Mouse (Mus musculus): Measurements from ENCODE around the gene Qpctl.

The Qpctl gene

DNA sequence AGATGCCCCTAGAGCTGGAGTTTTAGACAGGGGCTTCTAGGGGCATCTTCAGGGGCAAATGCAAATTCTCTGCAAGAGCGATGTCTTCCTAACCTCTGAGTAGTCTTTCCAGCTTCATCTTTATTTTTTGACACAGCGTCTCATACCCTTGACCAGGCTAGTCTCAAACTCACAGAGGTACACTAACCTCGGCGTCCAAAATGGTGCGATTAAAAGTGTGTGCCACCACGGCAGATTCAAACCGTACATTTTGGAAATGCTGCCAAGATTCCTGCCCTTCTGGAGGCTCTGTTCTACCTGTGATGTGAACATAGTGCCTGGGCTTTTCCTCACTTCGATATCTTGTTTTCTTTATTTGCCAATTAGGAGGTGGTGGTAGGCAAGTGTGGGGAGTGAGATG, 30.0 kb downstream of the Qpctl start:
- ChIA-PET POLR2A (interaction anchor here in 3 of 4 experiments (0.9 to 4.3 kb wide), 33 partner anchors 11 to 241 kb away, joined by 3 to 64 read pairs (median 4); partner anchors contain the start of genes Six5 (in 3 of the 3), Cd3eap (in 1 of the 3), Dmpk (in 1 of the 3) and Eml2 (in 1 of the 3)), CTCF (interaction anchor here in 3 of 4 experiments (0.9 to 4.2 kb wide), 14 partner anchors 9 to 116 kb away, joined by 3 to 31 read pairs (median 5); partner anchors contain the start of genes Dmwd (in 1 of the 3), Eml2 (in 1 of the 3), Irf2bp1 (in 1 of the 3) and Qpctl (in 1 of the 3))

DNA sequence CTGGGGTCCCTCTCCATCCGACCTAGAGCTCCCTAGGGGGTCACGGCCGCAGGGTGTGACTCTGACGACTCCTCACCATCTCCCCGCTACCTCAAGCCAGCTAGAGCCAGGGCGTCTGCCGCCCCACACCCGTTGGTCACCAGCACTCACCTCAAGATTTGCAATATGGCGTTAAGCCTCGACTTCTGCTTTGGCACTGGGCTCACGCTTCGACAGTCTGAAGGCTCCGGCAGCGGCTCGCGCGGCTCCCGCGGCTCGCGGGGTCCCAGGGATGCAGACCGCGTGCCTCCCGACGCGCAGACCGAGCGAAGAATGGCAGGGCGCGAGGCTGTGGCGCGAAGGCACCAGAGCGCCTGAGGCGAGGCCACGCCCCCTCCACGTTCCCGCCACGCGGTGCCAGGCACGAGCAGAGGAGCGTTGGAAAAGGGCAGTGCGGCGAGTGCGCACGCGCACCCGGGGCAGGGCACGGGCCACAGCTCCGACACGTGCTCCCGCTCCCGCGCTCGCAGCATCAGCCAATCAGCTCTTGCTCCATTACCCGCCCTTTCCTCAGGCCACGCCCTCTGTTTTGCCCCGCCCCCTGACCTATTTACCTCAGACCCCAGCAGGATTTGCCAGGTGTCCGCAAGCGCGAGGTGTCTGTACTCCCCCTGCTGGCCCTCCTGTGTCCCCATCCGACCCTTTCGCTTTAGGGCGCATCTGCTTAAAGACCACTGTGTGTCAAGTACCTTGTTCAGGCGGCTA, 30.9 kb downstream of the Qpctl start, which contains the start of gene Gm4969:
Gm4969 (minus strand) TSS at position 341 of the 744 bp plus-strand sequence.
- ChIA-PET CTCF (interaction anchor here (0.6 to 4.2 kb wide), 19 partner anchors 10 to 226 kb away, joined by 3 to 31 read pairs (median 4); partner anchors contain the start of genes Dmwd (in 1 of the 4), Eml2 (in 1 of the 4), Qpctl (in 1 of the 4) and Rsph6a (in 1 of the 4)), POLR2A (interaction anchor here in 3 of 4 experiments (0.5 to 4.3 kb wide), 13 partner anchors 9 to 443 kb away, joined by 3 to 64 read pairs (median 3); partner anchors contain the start of genes Six5 (in 2 of the 3) and Gipr (in 1 of the 3))

DNA sequence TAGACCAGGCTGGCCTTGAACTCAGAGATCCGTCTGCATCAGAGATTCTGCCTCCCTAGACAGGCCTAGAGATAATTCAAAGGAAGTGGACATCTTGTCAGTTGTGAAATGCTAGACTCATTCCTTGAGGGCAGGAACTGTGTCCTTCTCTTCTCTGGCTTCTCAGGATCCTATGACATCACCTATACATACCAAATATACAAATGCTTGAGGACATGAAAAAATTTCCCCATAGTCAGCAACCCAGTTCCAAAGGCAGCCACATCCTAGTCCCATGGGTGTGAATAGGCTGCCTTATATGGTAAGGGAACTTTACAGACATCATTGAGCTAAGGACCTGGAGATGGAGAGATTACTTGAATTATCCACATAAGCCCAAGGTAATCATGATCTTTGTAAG, 39.5 kb downstream of the Qpctl start:
- POLR2A ChIA-PET: interaction anchor here in 1 of 4 experiments (1.2 to 2.8 kb wide), 2 partner anchors 8 to 16 kb away, joined by 3 to 8 read pairs; partner anchors contain the start of genes Gm4969 and Six5
- CTCF ChIA-PET: interaction anchor here in 1 of 4 experiments (1.7 kb wide), 1 partner anchor 17 kb away, joined by 5 read pairs; no protein-coding TSS in a partner anchor

DNA sequence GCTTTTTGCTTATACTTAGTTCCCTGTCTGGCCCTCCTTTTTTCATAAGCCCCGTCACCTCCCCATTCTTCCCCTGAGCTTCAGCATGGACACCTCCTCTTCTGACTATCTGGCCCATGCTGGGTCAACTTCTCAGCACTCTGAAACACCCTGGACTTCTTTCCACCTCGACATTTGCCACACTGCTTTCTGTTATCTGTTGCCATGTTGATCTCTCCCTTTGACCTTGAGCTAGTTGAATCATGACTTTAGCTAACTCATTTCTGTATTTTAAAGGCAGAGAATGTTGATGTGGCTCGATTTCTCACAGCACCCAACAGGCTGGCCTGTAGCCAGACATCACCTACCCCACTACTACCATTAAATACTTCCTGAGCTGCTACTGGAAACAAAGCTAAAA, 41.7 kb downstream of the Qpctl start:
- ChIA-PET CTCF (interaction anchor here in 1 of 4 experiments (0.8 to 1.4 kb wide), 2 partner anchors 14 to 37 kb away, joined by 5 read pairs; partner anchors contain the start of gene Six5), POLR2A (interaction anchor here in 2 of 4 experiments (2.4 to 2.8 kb wide), 2 partner anchors 14 kb away, joined by 6 to 8 read pairs; partner anchors contain the start of gene Six5 (in 1 of the 2))

DNA sequence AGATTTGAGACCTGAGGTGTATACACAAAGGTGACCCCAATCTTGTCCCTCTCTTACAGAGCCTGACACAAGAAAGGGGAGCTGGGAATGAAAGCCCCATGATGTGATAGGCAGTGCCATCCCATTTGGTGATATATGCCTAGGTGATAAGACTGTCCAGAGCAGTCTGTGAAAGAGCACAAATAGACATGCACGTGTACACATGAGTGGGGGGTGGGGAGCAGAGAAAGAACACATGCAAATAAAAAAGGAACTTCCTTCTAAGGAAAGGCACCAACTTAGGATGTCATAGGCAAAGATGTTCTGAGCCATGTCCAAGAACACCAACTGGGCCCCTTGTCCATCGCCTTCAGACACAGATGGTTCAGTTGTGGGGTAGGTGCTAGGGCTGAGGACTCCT, 44.6 kb downstream of the Qpctl start:
- ChIA-PET CTCF (interaction anchor here in 2 of 4 experiments (0.7 to 2.9 kb wide), 2 partner anchors 11 to 13 kb away, joined by 3 to 8 read pairs; partner anchors contain the start of gene Gm4969 (in 1 of the 2)), POLR2A (interaction anchor here in 1 of 4 experiments (1.1 kb wide), 1 partner anchor 10 kb away, joined by 3 read pairs; no protein-coding TSS in a partner anchor)

DNA sequence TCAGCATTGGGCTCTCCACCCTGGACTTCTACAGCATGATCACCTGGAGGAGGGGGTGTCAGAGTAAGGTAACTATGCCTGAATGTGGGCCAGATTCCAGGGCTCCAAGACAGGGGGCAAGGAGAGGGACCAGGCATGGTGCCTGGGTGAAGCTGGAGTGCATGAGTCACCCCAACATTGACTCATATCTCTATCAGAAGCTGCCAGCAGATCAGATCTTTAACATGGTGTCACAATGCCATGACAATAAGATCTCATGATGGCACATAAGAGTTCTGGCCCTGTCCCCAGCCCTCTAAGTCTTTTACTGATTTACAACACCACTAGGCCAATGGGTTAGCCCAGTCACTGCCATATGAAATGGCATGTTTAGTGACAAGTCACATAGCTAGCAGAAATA, 45.4 kb downstream of the Qpctl start:
- POLR2A ChIA-PET: interaction anchor here in 1 of 4 experiments (1.1 kb wide), 1 partner anchor 11 kb away, joined by 3 read pairs; no protein-coding TSS in a partner anchor

DNA sequence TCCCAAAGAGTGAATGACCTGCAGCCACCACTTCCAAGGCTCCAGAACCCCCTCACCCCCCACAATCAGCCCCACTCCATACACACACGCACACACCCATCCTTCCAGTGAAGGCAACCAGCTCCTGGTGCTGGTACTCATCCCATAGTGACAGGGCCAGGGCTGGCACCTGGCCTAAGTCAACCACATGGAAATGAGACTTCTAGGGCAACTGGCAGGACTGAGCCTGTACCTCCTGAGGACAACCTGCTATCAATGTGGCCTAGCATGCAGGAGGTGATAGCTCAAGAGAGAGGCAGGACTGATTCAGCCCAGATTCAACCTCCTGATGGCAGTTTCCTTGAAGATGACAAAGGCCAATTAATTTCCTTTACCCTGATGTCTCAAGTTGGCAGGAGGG, 48.8 kb downstream of the Qpctl start:
- ChIA-PET POLR2A (interaction anchor here in 1 of 4 experiments (0.5 to 18.1 kb wide), 3 partner anchors 11 to 36 kb away, joined by 3 to 172 read pairs (median 3); partner anchors contain the start of gene Dmwd), CTCF (no interaction called here)

More for the DNA sequence above, 45.4 kb downstream of the Qpctl start:
- CTCF ChIA-PET: interaction anchor here in 1 of 4 experiments (2.9 kb wide), 1 partner anchor 11 kb away, joined by 8 read pairs; no protein-coding TSS in a partner anchor

DNA sequence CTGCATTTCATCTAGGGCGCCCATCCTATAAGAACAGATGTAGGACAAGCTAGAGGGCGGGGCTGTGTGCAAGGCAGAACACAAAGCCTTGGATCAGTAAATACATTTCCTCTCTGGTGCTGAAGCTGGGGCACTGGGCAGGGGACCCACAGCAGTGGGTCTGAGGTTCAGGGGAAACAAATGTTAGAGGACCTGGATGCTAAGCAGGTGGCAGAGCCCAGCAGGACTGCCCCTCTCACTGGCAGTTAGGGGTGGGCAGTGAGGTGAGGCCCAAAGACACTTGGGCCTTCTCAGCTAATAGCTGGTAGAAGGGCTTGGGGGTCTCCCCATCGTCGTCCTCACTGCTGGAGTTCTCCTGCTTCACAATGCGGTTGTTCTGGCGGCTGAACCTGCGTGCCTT, 50.3 kb downstream of the Qpctl start:
- ChIA-PET POLR2A (interaction anchor here in 3 of 4 experiments (0.5 to 18.1 kb wide), 5 partner anchors 13 to 542 kb away, joined by 3 to 172 read pairs (median 3); partner anchors contain the start of genes Dmwd (in 1 of the 3) and Fbxo46 (in 1 of the 3)), CTCF (interaction anchor here in 2 of 4 experiments (0.9 to 2.1 kb wide), 3 partner anchors 10 to 26 kb away, joined by 4 to 5 read pairs (median 5); no protein-coding TSS in a partner anchor)

DNA sequence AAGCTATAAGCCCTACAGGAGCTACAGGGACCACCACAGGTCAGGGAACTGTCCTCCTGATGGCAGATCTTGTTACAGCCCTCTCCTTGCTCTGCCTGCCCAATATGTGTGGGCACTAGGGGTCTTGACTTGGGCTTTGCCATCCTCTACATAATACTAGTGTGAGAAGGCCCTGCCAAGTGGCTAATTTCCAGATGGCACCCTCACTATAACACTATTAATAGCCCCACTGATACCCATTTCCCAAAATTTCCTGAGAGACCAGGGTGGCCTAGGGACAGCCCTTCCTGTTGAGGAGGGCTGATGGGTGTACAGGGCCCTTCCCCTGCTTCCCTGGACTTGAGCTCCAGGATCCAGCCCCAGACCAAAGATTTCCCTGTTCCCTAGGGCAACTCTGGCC, 51.2 kb downstream of the Qpctl start:
- ChIA-PET CTCF (interaction anchor here in 2 of 4 experiments (0.6 to 15.2 kb wide), 3 partner anchors 17 to 617 kb away, joined by 3 to 356 read pairs (median 5); partner anchors contain the start of gene Dmwd (in 1 of the 2)), POLR2A (interaction anchor here in 2 of 4 experiments (1.2 to 18.1 kb wide), 3 partner anchors 18 to 21 kb away, joined by 3 to 172 read pairs (median 26); partner anchors contain the start of genes Dmwd (in 1 of the 2), Fbxo46 (in 1 of the 2) and Gm4969 (in 1 of the 2))

DNA sequence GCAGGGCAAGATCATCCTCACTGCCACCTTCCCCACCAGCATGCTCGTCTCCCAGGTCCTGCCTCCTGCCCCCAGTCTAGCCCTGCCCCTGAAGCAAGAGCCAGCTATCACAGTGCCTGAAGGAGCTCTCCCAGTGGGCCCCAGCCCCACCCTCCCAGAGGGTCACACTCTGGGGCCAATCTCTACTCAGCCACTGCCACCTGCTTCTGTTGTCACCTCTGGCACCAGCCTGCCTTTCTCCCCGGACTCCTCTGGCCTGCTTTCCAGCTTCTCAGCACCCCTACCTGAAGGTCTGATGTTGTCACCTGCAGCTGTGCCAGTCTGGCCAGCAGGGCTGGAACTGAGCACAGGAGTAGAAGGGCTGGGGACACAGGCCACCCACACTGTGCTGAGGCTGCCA, 51.9 kb downstream of the Qpctl start:
- ChIA-PET CTCF (interaction anchor here in 1 of 4 experiments (15.2 kb wide), 1 partner anchor 24 kb away, joined by 356 read pairs; the partner anchor contains the start of gene Dmwd), POLR2A (interaction anchor here in 2 of 4 experiments (0.6 to 18.1 kb wide), 5 partner anchors 17 to 371 kb away, joined by 3 to 172 read pairs (median 3); partner anchors contain the start of genes Dmwd (in 1 of the 2), Fbxo46 (in 1 of the 2) and Gm4969 (in 1 of the 2))

DNA sequence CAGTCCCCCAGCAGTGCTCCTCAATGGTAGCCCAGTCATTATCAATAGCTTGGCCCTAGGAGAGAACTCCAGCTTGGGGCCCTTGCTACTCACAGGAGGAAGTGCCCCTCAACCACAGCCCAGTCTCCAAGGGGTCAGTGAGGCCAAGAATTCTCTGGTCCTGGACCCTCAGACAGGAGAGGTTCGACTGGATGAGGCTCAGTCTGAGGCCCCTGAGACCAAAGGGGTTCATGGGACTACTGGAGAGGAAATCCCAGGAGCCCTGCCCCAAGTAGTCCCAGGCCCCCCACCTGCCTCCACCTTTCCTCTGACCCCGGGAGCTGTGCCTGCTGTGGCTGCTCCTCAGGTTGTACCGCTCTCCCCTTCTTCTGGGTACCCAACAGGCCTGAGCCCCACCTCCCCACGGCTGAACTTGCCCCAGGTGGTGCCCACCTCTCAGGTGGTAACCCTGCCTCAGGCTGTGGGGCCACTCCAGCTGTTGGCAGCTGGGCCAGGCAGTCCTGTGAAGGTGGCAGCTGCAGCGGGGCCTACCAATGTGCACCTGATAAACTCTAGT, 52.6 kb downstream of the Qpctl start:
- POLR2A ChIA-PET: interaction anchor here in 3 of 4 experiments (0.5 to 18.1 kb wide), 15 partner anchors 12 to 227 kb away, joined by 3 to 172 read pairs (median 4); partner anchors contain the start of genes Fbxo46 (in 2 of the 3), Gm4969 (in 2 of the 3), Dmpk (in 1 of the 3) and Dmwd (in 1 of the 3)
- CTCF ChIA-PET: interaction anchor here in 2 of 4 experiments (0.9 to 15.2 kb wide), 4 partner anchors 18 to 43 kb away, joined by 3 to 356 read pairs (median 4); partner anchors contain the start of gene Dmwd (in 1 of the 2)

DNA sequence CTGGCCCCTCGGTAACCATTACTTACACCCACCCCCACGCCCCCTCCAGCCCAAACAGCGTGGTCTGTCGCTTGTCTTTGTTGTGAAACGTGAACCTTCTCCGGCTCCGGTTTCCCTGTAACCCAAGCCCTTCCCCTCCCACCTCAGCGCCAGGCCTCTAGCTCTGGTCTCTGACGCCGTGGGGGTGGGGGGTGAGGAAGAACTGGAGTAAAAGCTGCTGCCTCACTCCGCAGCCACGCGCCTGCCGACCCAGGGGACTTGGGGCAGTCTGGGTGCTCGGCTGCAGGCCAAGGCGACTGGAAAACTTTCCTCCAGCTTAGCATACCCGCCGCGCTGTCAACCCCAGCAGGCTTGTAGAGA, 53.4 kb downstream of the Qpctl start:
- ChIA-PET POLR2A (interaction anchor here in 3 of 4 experiments (0.5 to 18.1 kb wide), 16 partner anchors 12 to 228 kb away, joined by 3 to 172 read pairs (median 4); partner anchors contain the start of genes Fbxo46 (in 2 of the 3), Gm4969 (in 2 of the 3), Dmpk (in 1 of the 3) and Dmwd (in 1 of the 3)), CTCF (interaction anchor here in 2 of 4 experiments (0.8 to 15.2 kb wide), 5 partner anchors 19 to 42 kb away, joined by 3 to 356 read pairs (median 3); partner anchors contain the start of gene Dmwd (in 1 of the 2))

DNA sequence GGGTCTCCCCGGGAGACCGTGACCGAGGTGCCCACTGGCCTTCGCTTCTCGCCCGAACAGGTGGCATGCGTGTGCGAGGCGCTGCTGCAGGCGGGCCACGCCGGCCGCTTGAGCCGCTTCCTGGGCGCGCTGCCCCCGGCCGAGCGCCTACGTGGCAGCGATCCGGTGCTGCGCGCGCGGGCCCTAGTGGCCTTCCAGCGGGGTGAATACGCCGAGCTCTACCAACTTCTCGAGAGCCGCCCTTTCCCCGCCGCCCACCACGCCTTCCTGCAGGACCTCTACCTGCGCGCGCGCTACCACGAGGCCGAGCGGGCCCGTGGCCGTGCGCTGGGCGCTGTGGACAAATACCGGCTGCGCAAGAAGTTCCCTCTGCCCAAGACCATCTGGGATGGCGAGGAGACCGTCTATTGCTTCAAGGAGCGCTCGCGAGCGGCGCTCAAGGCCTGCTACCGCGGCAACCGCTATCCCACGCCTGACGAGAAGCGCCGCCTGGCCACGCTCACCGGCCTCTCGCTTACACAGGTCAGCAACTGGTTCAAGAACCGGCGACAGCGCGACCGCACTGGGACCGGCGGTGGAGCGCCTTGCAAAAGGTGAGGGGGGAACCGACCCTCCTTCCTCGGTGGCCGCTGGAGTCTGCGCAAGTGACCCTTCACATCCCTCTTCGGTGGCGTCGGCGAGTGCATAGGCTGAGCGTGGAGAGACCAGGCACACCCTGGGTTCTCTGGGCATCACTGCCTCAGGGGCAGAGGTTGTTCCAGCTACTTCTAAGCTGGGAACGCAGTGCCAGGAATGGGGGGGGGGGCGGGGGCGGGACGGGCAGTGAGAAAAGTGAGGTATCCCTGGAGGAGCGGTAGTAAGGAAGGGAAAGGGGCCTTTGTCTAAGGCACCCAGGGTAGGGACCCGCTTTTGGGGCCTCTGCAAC, 54.0 kb downstream of the Qpctl start:
- CTCF ChIA-PET: interaction anchor here in 3 of 4 experiments (0.8 to 15.2 kb wide), 8 partner anchors 19 to 91 kb away, joined by 3 to 356 read pairs (median 12); partner anchors contain the start of genes Dmwd (in 3 of the 3), Foxa3 (in 1 of the 3) and Irf2bp1 (in 1 of the 3)
- POLR2A ChIA-PET: interaction anchor here in 2 of 4 experiments (0.8 to 18.1 kb wide), 24 partner anchors 9 to 534 kb away, joined by 3 to 172 read pairs (median 5); partner anchors contain the start of genes Dmpk (in 2 of the 2), Dmwd (in 2 of the 2), Fbxo46 (in 2 of the 2) and Gm4969 (in 2 of the 2)

DNA sequence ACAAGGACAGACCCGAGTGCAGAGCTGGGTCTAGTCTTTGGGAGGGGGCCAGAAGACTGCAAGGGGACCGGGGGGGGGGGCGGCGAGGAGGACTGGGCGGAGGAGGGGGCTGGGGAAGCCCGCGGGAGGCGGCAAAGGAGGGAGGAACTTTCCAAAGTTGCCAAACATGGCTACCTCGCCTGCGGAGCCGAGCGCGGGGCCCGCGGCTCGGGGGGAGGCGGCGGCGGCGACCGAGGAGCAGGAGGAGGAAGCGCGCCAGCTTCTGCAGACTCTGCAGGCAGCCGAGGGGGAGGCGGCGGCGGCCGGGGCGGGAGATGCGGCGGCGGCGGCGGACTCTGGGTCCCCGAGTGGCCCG, 54.6 kb downstream of the Qpctl start, which contains the start of gene Six5:
Six5 (plus strand) TSS at position 124 of the 355 bp plus-strand sequence.
- ChIA-PET POLR2A (interaction anchor here in 3 of 4 experiments (0.6 to 18.1 kb wide), 27 partner anchors 8 to 534 kb away, joined by 3 to 172 read pairs (median 7); partner anchors contain the start of genes Dmwd (in 3 of the 3), Fbxo46 (in 3 of the 3), Rsph6a (in 3 of the 3) and Dmpk (in 2 of the 3)), CTCF (interaction anchor here (0.6 to 15.2 kb wide), 21 partner anchors 13 to 187 kb away, joined by 3 to 356 read pairs (median 10); partner anchors contain the start of genes Dmwd (in 3 of the 4), Gm4969 (in 2 of the 4), Eml2 (in 1 of the 4) and Fbxo46 (in 1 of the 4))
